Mouse (Mus musculus): ENCODE results near the gene Chrm1.

GRCm38 (mm10) chr19:8673336-8674063, 9.9 kb downstream of the Chrm1 start:
- TF ChIP-seq POLR2AphosphoS2 (IDR thresholded peaks at IDR 0.05; ENCODE audit: insufficient read length, low read depth) (no peak), POLR2A (IDR thresholded peaks at IDR 0.05; ENCODE audit: insufficient read length, low read depth) (no peak), MAX (IDR thresholded peaks at IDR 0.05; ENCODE audit: low read depth) (no peak), USF1 (IDR thresholded peaks at IDR 0.05; ENCODE audit: low read depth) (no peak)

Data from myocyte (in vitro differentiated cells).